Mouse (Mus musculus): ENCODE data around the gene Lgals9.

Gene Lgals9

DNA sequence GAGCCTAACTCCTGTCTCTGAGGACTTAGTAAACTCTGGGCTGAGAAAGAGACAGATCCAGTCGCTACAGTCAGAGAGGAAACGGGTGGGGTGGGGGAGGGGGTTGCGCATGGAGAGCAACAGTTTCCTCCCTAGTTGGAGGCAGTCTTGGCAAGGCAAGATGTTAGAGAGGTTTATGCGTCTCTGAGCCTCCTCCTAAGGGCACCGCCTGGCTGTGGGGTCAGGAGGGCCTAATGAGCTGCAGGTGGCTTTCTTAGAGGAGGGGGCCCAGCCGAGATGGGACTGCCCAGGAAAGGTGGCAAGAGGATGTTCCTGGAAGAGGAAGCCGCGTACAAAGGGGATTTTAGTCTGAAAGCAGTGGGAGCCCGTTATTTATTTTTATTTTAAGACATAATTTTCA is 60.6 kb downstream of the Lgals9 start:
- DNase-seq (ENCODE audit: low read depth, low spot score), result no peak

GRCm38 (mm10) chr11:78922678-78923407 is 61.9 kb downstream of the Lgals9 start:
- peak; percentile 72 for DNase-seq (ENCODE audit: low read depth, low spot score)

GRCm38 (mm10) chr11:78920411-78920939 is 64.3 kb downstream of the Lgals9 start, which contains the start of gene Nos2:
Gene Nos2 (plus strand): TSS chr11:78920787.
- peak; percentile 27 for DNase-seq (ENCODE audit: low read depth, low spot score)

DNA sequence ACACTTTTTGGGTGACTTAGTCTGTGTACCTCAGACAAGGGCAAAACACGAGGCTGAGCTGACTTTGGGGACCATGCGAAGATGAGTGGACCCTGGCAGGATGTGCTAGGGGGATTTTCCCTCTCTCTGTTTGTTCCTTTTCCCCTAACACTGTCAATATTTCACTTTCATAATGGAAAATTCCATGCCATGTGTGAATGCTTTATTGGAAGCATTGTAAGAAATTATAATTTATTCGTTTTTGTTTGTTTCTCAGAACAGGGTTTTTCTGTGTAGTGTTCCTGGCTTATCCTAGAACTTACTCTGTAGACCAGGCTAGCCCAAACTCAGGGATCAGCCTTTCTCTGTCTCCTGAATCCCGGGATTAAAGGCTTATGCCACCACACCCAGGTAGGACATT is 65.0 kb downstream of the Lgals9 start:
- DNase-seq (ENCODE audit: low read depth, low spot score), result no peak

GRCm38 (mm10) chr11:78916410-78916809 is 68.3 kb downstream of the Lgals9 start:
- peak; percentile 75 for DNase-seq (ENCODE audit: low read depth, low spot score)

DNA sequence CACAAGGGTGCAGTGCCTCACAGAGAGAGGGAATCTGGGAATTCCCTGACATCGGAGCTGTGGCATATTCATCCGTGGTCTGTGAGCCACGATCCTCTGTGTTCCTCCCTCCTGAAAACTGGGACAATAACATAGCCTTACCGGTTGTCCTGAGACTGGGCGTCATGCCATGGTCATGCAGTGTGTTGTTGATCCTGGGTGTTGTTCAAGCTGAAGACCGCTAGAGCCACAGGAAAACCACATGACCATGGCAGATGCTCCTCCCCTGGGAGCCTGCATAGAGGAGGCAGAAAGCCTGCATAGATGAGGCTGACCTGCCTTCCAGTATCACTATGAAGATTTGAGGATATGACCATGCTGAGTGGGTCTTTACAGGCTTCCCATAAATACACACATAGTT is 69.3 kb downstream of the Lgals9 start:
- DNase-seq (ENCODE audit: low read depth, low spot score), result no peak

Data from 3T3-L1 (cell line).